Mouse (Mus musculus): ENCODE measurements around the gene Fam151a.
"Not testable (repeated sequence)": the region's sequence is repeated elsewhere in the genome, so short reads cannot be mapped to it uniquely, and the experiment has no call there.

Gene Fam151a

DNA sequence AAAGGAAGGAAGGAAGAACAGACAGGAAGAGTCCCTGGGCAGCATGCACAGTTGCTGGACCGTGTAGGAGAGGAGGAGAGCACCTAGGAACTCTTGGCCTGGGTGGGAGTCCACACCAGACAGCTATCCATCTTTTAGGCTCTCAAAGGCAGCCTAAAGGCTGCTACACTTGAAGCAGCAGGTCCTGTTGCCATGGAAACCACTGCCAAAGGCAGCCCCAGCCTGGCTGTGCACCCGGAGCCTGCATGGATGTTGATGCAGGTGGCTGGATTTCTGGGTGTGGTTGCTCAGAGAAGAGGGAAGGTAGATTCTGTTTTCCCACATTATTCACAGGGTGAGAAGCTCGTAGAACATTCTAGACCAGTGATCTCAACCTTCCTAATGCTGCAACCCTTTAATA, 43.3 kb downstream of the Fam151a start:
- no peak for DNase-seq (ENCODE audit: low read depth in 1 of 2, low spot score in 2 of 2)

DNA sequence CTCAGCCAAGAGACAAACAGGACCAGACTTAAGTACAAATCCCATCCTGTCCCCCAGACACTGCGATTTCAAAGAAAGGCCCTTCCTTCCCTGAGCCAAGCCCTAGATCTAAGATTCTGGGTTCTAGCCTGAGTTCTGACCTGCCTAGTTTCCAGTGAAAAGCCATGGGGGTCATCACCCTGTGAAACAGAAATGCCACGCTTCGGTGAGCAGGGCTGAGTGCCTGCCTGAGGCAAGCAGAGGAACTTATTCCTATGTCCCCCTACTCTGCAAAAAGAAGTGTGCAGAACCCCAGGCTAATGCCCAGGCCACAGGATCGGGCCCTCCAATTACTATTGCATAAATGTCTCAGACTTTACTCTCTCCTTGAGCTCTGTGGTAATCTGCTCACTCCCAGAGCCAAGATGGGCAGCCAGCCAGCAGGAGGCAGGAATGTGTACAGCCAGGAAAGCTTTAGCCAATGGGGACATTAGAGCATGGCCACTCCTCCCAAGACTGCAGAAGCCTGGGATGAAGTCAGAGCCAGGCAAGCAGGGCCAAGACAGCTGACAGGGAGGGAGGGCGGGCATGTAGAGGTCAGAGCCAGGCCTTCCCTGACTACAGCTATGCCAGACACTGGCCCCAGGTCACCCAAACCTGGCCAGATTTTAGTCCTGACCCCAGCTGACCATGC, 44.6 kb downstream of the Fam151a start:
- DNase-seq (ENCODE audit: low read depth in 1 of 2, low spot score in 2 of 2): no peak

DNA sequence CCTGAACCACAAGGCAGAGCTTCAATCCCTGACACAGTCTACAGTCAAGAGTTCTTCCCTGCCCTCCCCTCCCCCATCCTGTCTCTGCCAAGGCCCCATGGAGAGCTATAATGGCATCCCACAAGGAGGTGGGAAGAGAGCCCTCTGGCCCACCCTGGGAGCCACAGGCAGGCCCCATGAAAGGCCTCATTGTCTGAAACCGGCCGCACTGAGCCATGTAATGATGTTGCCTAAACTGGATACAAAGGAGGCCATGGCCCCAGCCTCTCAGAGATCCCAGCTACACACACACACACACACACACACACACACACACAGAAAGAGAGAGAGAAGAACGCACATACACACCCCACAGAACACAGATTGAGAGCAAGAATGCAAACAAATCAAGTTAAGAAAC, 46.4 kb downstream of the Fam151a start:
- DNase-seq (ENCODE audit: low read depth in 1 of 2, low spot score in 2 of 2): no peak

DNA sequence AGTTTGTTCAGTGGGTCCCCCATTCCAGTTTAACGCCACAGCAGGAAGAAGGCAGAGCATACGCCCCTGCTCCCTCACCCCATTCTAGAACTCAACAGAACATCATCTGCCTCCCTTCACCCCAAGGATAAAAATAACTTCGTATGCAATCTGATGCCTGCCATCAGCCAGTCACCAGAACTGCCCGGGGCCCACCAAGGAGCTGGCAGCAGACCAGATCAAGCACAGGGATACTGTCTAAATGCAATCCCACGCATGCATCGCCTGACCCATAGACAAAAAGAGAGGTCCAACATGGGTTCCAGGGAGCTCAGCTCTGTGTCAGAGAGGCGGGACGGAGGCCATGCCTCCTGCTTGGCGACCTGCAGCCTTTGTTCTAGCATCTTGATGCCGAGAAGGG, 49.4 kb downstream of the Fam151a start:
- DNase-seq (ENCODE audit: low read depth in 1 of 2, low spot score in 2 of 2): no peak

DNA sequence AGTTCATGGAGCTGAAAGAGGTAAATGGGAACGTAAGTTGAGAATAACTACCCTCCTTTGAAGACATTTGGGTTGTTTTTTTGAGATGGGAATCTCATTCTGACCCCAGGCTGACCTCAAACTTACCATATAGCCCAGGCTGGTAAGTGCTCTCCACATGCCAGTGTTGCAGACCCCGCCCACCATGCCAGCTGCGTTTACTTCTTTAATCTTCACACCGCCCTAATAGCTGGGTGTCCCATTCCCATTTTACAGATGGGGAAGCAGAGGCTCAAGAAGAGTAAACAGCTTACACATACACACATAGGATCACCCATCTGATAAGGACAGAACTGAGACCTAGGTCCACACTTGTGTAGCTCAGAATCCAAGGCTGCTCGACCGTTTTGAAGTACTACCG, 51.1 kb downstream of the Fam151a start:
- no peak for DNase-seq (ENCODE audit: low read depth in 1 of 2, low spot score in 2 of 2)

DNA sequence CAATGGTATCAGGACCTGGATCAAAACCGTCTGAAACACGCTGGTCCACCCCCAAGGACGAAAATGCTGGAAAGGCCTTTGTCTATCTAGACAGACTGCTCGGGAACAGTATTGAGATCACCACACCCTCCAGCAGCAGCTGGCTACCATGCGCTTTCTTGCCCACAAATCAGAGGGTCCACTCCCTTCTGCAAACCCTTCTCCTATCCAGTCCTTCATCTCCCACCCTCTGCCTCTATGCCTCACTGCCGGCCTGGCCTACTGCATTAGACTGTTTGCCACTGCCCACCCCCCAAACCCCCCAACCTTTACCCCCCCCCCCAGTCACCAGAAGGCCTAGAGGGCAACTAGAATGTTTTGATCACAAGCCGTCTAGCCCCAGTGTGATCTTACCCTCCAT, 51.7 kb downstream of the Fam151a start:
- no peak for DNase-seq (ENCODE audit: low read depth in 1 of 2, low spot score in 2 of 2)

DNA sequence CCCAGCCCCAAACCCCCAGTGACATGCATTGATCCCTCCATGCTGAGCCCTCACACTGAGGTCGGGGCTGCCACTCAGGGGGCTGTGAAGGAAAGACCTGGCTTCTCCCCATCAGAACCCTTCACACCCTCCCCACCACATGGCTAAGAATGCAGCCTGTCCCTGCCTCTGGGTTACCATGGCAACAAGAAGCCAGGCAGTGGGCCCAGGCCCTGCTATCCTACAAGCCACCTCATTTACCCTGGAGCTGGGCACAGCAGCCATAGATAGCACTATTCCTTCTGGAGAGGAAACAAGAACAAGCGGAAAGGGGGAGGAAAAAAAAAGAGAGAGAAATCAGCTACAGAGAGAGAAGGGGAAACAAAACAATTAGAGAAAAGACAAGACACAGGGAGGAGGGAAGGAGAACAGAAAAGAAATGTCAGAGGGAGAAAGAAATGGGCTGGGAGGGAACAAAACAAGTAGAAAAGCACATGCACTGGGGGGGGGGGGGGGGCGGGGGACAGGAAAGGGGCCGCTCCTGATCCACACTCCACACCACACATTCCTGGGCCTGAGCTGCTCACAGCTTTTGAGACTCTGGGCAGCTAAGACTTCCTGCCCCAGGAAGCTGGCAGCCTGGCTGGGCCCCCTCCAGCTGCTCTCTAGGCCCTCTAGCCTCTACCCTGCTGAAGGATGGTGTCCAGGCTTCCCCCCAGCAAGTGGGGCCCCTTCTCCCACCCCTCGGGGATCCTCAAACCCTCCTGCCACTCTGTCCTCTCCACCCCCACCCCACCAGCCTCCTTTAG, 52.3 kb downstream of the Fam151a start:
- no peak for DNase-seq (ENCODE audit: low read depth in 1 of 2, low spot score in 2 of 2)

DNA sequence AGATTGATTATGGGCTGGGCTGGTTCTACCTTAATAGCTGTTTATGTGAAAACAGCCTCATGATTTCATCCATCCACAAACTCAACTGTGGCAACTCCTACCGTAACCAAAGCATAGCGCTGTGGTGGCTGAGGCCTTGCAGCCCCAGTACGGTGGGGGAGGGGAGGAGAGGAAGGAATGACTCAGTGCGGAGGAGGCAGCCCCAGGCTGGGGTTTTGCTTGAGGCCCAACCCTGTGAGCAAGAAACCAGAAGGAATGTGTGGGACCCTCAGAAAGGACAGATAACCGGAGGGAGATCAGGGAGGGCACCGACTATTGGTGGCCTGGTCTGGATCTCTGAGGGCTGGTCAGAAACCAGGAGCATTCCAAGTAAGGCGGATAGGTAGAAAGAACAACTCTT, 54.1 kb downstream of the Fam151a start:
- DNase-seq (ENCODE audit: low read depth in 1 of 2, low spot score in 2 of 2): no peak

DNA sequence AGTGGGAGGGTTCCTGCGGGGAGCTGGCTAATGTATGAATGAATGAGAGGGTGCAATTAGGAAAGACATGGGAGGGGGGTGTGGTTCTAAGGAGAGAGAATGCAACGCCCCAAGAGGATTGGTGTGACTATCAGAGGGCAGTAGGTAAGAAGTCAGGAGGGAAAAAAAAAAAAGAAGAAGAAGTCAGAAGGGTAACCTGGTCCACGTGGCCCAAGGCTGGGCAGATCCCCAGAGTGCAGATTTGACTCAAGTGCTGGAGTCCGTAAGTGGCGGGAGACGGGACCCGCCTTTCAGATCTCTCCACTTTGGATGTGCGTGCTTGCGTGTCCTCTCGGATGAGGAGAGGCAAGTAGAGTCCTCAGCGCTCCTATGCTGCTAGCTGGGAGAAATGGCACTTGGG, 54.9 kb downstream of the Fam151a start:
- no peak for DNase-seq (ENCODE audit: low read depth in 1 of 2, low spot score in 2 of 2)

DNA sequence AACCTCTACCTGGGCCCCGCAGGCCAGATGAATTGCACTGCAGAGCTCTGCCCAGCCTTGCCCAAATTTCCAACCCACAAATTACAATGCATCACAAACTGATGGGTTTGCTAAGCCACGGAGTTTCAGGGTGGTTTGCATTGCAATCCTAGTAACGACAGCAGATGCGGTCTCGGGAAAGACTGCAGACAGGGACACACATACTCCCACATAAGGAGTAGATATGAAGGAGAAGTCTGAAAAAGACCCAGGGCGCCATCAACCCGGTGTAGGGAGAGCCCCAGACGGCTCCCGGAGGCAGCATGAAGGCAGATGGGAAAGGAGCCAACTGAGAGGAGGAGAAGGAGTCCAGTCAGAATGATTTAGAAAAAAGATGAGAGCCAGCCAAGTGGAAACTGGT, 56.0 kb downstream of the Fam151a start:
- DNase-seq (ENCODE audit: low read depth in 1 of 2, low spot score in 2 of 2): no peak

DNA sequence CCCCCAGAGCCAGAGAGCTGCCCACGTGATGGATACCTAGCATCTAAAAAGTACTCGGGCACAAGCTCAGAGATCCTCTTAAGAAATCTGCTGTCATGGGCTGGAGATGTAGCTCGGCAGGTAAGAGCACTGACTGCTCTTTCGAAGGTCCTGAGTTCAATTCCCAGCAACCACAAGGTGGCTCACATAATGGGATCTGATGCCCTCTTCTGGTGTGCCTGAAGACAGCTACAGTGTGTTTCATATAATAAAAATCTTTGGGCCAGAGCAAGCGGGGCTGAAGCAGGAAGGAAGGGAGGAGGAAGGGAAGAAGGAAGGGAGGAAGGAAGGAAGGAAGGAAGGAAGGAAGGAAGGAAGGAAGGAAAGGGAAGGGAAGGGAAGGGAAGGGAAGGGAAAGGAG, 56.5 kb downstream of the Fam151a start:
- not testable (repeated sequence) for DNase-seq (ENCODE audit: low read depth in 1 of 2, low spot score in 2 of 2)

DNA sequence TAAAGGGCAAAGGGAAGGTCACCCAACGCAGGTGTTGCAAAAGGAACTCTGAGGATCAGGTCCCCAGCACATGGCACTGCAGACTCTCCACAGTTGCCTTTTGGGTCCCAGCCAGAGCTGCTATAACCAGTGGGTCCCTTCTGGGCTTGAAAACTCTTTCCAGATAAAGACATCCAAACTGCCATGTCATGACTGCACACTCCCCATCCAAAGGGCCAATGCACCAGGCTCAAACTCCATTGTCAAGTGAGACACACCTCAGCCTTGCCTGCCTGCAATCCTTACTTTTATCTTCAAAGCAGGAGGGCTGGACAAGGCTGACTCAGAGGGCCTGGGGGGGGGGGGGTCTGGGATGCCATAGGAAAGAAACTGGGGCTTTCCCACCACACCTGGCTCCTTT, 57.2 kb downstream of the Fam151a start:
- DNase-seq (ENCODE audit: low read depth in 1 of 2, low spot score in 2 of 2): no peak

DNA sequence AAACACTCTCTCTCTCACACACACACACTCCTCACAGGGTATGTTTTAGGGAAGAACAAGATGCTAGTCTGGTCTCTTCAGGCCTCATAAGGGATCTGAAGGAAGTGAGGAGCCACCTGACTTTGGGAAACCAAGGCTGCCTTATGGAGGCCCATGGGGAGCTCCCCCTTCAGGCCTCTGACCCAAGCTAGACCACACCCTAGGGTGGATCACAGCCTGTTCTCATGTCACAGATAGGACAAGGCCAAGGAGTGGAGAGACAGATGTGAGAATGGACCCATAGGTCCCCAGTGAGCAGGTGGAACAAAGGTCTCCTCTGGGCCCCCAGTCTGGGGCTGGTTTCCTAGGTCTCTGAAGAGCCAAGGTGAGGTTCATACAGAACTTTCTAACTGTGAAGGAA, 58.6 kb downstream of the Fam151a start:
- DNase-seq (ENCODE audit: low read depth in 1 of 2, low spot score in 2 of 2): no peak

DNA sequence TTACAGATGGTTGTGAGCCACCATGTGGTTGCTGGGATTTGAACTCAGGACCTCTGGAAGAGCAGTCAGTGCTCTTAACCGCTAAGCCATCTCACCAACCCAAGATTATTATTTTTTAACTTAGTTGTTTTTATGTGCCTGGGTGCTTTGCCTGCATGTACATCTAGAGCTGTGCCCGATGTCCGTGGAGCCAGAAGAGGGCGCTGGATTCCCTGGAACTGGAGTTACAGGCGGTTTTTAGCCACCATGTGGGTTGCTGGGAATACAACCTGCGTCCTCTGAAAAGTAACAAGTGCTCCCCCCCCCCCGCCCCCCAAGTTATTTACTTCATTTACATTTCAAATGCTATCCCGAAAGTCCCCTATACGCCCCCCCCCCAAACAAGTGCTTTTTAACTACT, 60.1 kb downstream of the Fam151a start:
- not testable (repeated sequence) for DNase-seq (ENCODE audit: low read depth in 1 of 2, low spot score in 2 of 2)

DNA sequence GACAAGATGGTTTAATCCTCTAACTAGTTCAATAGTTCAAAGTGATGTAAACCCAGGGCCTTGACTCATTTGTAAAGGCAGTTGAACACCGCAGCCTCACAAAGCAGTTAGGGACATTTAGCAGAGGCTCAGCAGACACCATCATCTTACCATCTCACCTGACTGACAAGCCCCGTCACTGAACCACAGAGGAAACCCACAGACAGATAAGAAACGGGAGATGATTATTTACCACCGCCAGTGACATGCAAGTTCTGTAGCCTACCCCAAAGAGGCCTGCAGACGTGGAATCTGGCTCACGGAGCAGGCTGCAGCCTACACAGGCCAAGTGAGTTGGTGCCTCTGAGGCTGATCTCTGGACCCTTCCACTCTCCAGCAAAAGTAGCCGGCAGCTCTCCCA, 60.6 kb downstream of the Fam151a start:
- no peak for DNase-seq (ENCODE audit: low read depth in 1 of 2, low spot score in 2 of 2)

DNA sequence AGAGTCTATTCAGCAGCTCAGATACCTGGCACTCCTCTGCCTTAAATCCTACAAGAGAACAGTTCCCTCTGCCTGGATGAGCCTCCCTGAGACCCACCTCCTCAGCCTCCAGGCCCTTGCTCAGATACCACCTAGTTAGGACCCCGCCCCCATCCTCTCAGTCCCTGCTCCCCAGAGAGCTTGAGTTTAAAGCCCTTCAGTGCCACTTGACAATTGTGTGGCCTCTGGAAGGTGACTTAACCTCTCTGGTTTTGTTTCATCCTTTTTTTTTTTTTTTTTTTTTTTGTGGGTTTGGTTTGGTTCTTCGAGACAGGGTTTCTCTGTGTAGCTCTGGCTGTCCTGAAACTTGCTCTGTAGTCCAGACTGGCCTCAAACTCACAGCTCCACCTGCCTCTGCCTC, 61.6 kb downstream of the Fam151a start:
- DNase-seq (ENCODE audit: low read depth in 1 of 2, low spot score in 2 of 2): no peak
